Mouse (Mus musculus): Measurements from ENCODE around the gene Neto2. TPM values are rescaled to one million over a fixed set of nuclear protein-coding genes. Genes with fewer than 3 reads are reported as not detected.

The Neto2 gene
- total and polyA plus RNA-seq, 3 experiments, result not detected

GRCm38 (mm10) chr8:85699051-85699450 is 1.7 kb downstream of the Neto2 start:
- in situ Hi-C loops (cut with MboI; ENCODE audit: low pct_ligation_motif_present, low pct_unique_long_range_greater_than_20kb, low sequenced_read_pairs), result loop anchor here (25.0 kb wide), 2 partner anchors 838 to 1213 kb away; no protein-coding TSS in a partner anchor
- no peak overlapping the region for H3K4me2 ChIP-seq (ENCODE audit: insufficient read depth, low read depth, poor library complexity, severe bottlenecking)

GRCm38 (mm10) chr8:85665146-85665545 is 35.6 kb downstream of the Neto2 start:
- Histone ChIP-seq H3K79me2 (replicated peaks; ENCODE audit: control insufficient read depth, extremely low read depth, insufficient read depth, poor library complexity, severe bottlenecking) (no peaks in the 10 kb centered on the region), H3K9me3 (replicated peaks; ENCODE audit: low read length) (no peaks in the 10 kb centered on the region), H3K36me3 (replicated peaks in 1 of 2; ENCODE audit: control insufficient read depth in 1 of 2, insufficient read depth in 1 of 2, low read length in 1 of 2) (no peaks in the 10 kb centered on the region), H3K9ac (ENCODE audit: insufficient read depth, low read depth) (no peak overlapping the region), H3K4me1 (ENCODE audit: control insufficient read depth in 1 of 2, insufficient read depth in 2 of 2) (peaks cover 0 to 2% of the 10 kb centered on the region in 2 experiments; a peak in 1 of 4 replicates), H3K4me2 (ENCODE audit: insufficient read depth, low read depth, poor library complexity, severe bottlenecking) (no peak overlapping the region), H3K27me3 (replicated peaks) (no peaks in the 10 kb centered on the region), H3K4me3 (replicated peaks in 1 of 3; ENCODE audit: low read depth in 2 of 3, low read length in 2 of 3, poor library complexity in 1 of 3) (no peak overlapping the region), H3K27ac (ENCODE audit: insufficient read depth, low read depth) (no peak overlapping the region)
- in situ Hi-C loops (cut with MboI; ENCODE audit: low pct_ligation_motif_present, low pct_unique_long_range_greater_than_20kb, low sequenced_read_pairs), result loop anchor here (25.0 kb wide), 1 partner anchor 203 kb away; no protein-coding TSS in a partner anchor
- no peak for TF ChIP-seq MAX (IDR thresholded peaks at IDR 0.05; ENCODE audit: low read length)
- TF ChIP-seq BHLHE40 (IDR thresholded peaks at IDR 0.05; ENCODE audit: low read depth, low read length), result no peak
- TF ChIP-seq MXI1 (IDR thresholded peaks at IDR 0.05; ENCODE audit: low read depth, low read length), result no peak
- TF ChIP-seq NELFE (IDR thresholded peaks at IDR 0.05; ENCODE audit: low read depth, low read length), result no peak
- no peak for TF ChIP-seq CHD2 (IDR thresholded peaks at IDR 0.05; ENCODE audit: low read length)
- TF ChIP-seq ZMIZ1 (IDR thresholded peaks at IDR 0.05; ENCODE audit: low read depth, low read length), result no peak
- TF ChIP-seq JUND (conservative IDR thresholded peaks at IDR 0.05; ENCODE audit: low read depth, low read length), result no peak
- TF ChIP-seq ETS1 (conservative IDR thresholded peaks at IDR 0.05; ENCODE audit: low read depth, low read length), result no peak
- peak in 1 of 2 experiments; percentile 75; a peak in 2 of 4 replicates for TF ChIP-seq CTCF (conservative IDR thresholded peaks at IDR 0.05 in 1 of 2, IDR thresholded peaks at IDR 0.05 in 1 of 2; ENCODE audit: low read depth in 2 of 2, low read length in 2 of 2)
- peak; percentile 62 for TF ChIP-seq SMC3 (IDR thresholded peaks at IDR 0.05; ENCODE audit: low read depth, low read length)
- TF ChIP-seq RAD21 (IDR thresholded peaks at IDR 0.05; ENCODE audit: low read depth, low read length), result peak; percentile 80
- TF ChIP-seq GABPA (IDR thresholded peaks at IDR 0.05; ENCODE audit: insufficient replicate concordance, low read depth, low read length), result no peak
- dilution Hi-C loops (cut with MboI; ENCODE audit: extremely low pct_ligation_motif_present, extremely low pct_unique_long_range_greater_than_20kb, low sequenced_read_pairs), result no loop called here
- peak; percentile 58 for DNase-seq (ENCODE audit: extremely low read depth)

More at GRCm38 (mm10) chr8:85699051-85699450, 1.7 kb downstream of the Neto2 start:
- H3K36me3 ChIP-seq (replicated peaks in 1 of 2; ENCODE audit: control insufficient read depth in 1 of 2, insufficient read depth in 1 of 2, low read length in 1 of 2), result no peaks in the 10 kb centered on the region
- DNase-seq (ENCODE audit: extremely low read depth), result peak; percentile 47
- H3K9ac ChIP-seq (ENCODE audit: insufficient read depth, low read depth), result no peak overlapping the region
- H3K9me3 ChIP-seq (replicated peaks; ENCODE audit: low read length), result peaks cover 6% of the 10 kb centered on the region
- H3K79me2 ChIP-seq (replicated peaks; ENCODE audit: control insufficient read depth, extremely low read depth, insufficient read depth, poor library complexity, severe bottlenecking), result no peaks in the 10 kb centered on the region
- no peak overlapping the region for H3K27ac ChIP-seq (ENCODE audit: insufficient read depth, low read depth)
- no peak overlapping the region for H3K4me3 ChIP-seq (replicated peaks in 1 of 3; ENCODE audit: low read depth in 2 of 3, low read length in 2 of 3, poor library complexity in 1 of 3)
- TF ChIP-seq KAT2A (IDR thresholded peaks at IDR 0.05; ENCODE audit: insufficient replicate concordance, low read length), result no peak
- no peak for TF ChIP-seq ZC3H11A (IDR thresholded peaks at IDR 0.05; ENCODE audit: low read depth, low read length)
- peak; percentile 68 for TF ChIP-seq SMC3 (IDR thresholded peaks at IDR 0.05; ENCODE audit: low read depth, low read length)
- TF ChIP-seq RAD21 (IDR thresholded peaks at IDR 0.05; ENCODE audit: low read depth, low read length), result peak; percentile 92
- TF ChIP-seq CTCF (conservative IDR thresholded peaks at IDR 0.05 in 1 of 2, IDR thresholded peaks at IDR 0.05 in 1 of 2; ENCODE audit: low read depth in 2 of 2, low read length in 2 of 2), result peak; percentile 69 to 84
- no peak for TF ChIP-seq CHD2 (IDR thresholded peaks at IDR 0.05; ENCODE audit: low read length)
- H3K4me1 ChIP-seq (ENCODE audit: control insufficient read depth in 1 of 2, insufficient read depth in 2 of 2), result no peaks in the 10 kb centered on the region
- no peaks in the 10 kb centered on the region for H3K27me3 ChIP-seq (replicated peaks)
- dilution Hi-C loops (cut with MboI; ENCODE audit: extremely low pct_ligation_motif_present, extremely low pct_unique_long_range_greater_than_20kb, low sequenced_read_pairs), result no loop called here

All from CH12.LX (cell line).